Mouse (Mus musculus) intestine, embryonic 15.5 days (tissue): ENCODE measurements at regions not wholly inside any gene's neighbourhood (a gene's known extent, or its start where the extent isn't known, plus 50 kb on each side); places are given as distances from the start of the nearest gene placed in this dataset.
A peak's percentile ranks its signal among the peaks of the same experiment; 100 is the strongest.

ENCODE experiments used
- ATAC-seq: fragments of 200-750 bp; cut with Nextera tagmentation; 2 replicates; pipeline ENCODE4 v1.8.0; 2017; ENCODE audit warnings: moderate TSS enrichment, moderate library complexity
- H3K27ac ChIP-seq: fragments of 300-500 bp; sonication (generic); 2 replicates; pipeline ENCODE4 v1.5.1; 2015; ENCODE audit warnings: mild to moderate bottlenecking, inconsistent platforms
- H3K27me3 ChIP-seq: fragments of 300-500 bp; sonication (generic); replicated peaks from 2 replicates; pipeline ENCODE4 v1.6.1; 2015; ENCODE audit warnings: inconsistent platforms
- H3K36me3 ChIP-seq: fragments of 300-500 bp; sonication (generic); 2 replicates; pipeline ENCODE4 v1.6.1; 2015; ENCODE audit warnings: inconsistent platforms
- H3K4me1 ChIP-seq: fragments of 300-500 bp; sonication (generic); replicated peaks from 2 replicates; pipeline ENCODE4 v1.6.1; 2015; ENCODE audit warnings: inconsistent platforms
- H3K4me2 ChIP-seq: fragments of 300-500 bp; sonication (generic); replicated peaks from 2 replicates; pipeline ENCODE4 v1.6.1; 2015; ENCODE audit warnings: mild to moderate bottlenecking, inconsistent platforms
- H3K4me3 ChIP-seq: fragments of 300-500 bp; sonication (generic); replicated peaks from 2 replicates; pipeline ENCODE4 v1.5.1; 2015; ENCODE audit warnings: inconsistent platforms
- H3K9ac ChIP-seq: fragments of 300-500 bp; sonication (generic); 2 replicates; pipeline ENCODE4 v1.6.1; 2015; ENCODE audit warnings: inconsistent platforms
- H3K9me3 ChIP-seq: fragments of 300-500 bp; sonication (generic); 2 replicates; pipeline ENCODE4 v1.6.1; 2016; ENCODE audit warnings: inconsistent platforms
- WGBS: fragments of 180-500 bp; shearing (Covaris S2); methylation state at CpG from one replicate; pipeline ENCODE4 v1.1.7; 2015; 5-methylcytosine and 5-hydroxymethylcytosine counted together

GRCm38 (mm10) chr12:118371905-118372304, 70.7 kb upstream of the Sp4 start:
- H3K36me3 ChIP-seq, result no peaks in the 10 kb centered on the region
- no peak overlapping the region for H3K9ac ChIP-seq
- no peak for ATAC-seq
- H3K27me3 ChIP-seq, result no peaks in the 10 kb centered on the region
- no peaks in the 10 kb centered on the region for H3K9me3 ChIP-seq
- H3K27ac ChIP-seq, result no peak overlapping the region
- H3K4me2 ChIP-seq, result no peak overlapping the region
- no peak overlapping the region for H3K4me3 ChIP-seq
- 70% methylated on average over 4 of the region's 4 CpGs for WGBS
- H3K4me1 ChIP-seq, result no peaks in the 10 kb centered on the region

GRCm38 (mm10) chr12:118367307-118368076, 66.3 kb upstream of the Sp4 start:
- Histone ChIP-seq H3K9me3 (no peaks in the 10 kb centered on the region), H3K4me3 (no peak overlapping the region), H3K9ac (no peak overlapping the region), H3K4me1 (no peaks in the 10 kb centered on the region), H3K4me2 (no peak overlapping the region), H3K36me3 (no peaks in the 10 kb centered on the region), H3K27ac (no peak overlapping the region), H3K27me3 (no peaks in the 10 kb centered on the region)
- 54% methylated on average over 10 of the region's 10 CpGs for WGBS
- peak; percentile 92 for ATAC-seq

- Histone ChIP-seq H3K4me2 (no peak overlapping the region), H3K9me3 (no peaks in the 10 kb centered on the region), H3K27me3 (no peaks in the 10 kb centered on the region), H3K4me3 (no peak overlapping the region), H3K9ac (no peak overlapping the region), H3K27ac (no peak overlapping the region), H3K36me3 (no peaks in the 10 kb centered on the region), H3K4me1 (no peaks in the 10 kb centered on the region)
- WGBS, result 84% methylated on average over 7 of the region's 7 CpGs
- no peak for ATAC-seq
Measured at GRCm38 (mm10) chr12:118352866-118353265, 51.6 kb upstream of the Sp4 start.

GRCm38 (mm10) chr12:118351421-118351820, 50.2 kb upstream of the Sp4 start:
- H3K27me3 ChIP-seq, result no peaks in the 10 kb centered on the region
- no peak overlapping the region for H3K4me2 ChIP-seq
- no peak overlapping the region for H3K27ac ChIP-seq
- no peak for ATAC-seq
- H3K9ac ChIP-seq, result no peak overlapping the region
- H3K4me3 ChIP-seq, result no peak overlapping the region
- no peaks in the 10 kb centered on the region for H3K36me3 ChIP-seq
- no peaks in the 10 kb centered on the region for H3K4me1 ChIP-seq
- no peaks in the 10 kb centered on the region for H3K9me3 ChIP-seq
